Mouse (Mus musculus) natural killer cell, adult 2 months (primary cell): ENCODE results near the gene Cmc2.

ENCODE experiments used
- DNase-seq, 2 experiments: peaks; one replicate each; pipeline ENCODE4 v3.0.0; 2022; ENCODE audit warnings: low spot score in 2 of 2

Gene Cmc2

GRCm38 (mm10) chr8:116848042-116848441 lies 73.2 kb downstream of the Cmc2 start:
- DNase-seq, result no peak

- DNase-seq, result no peak
Observed at GRCm38 (mm10) chr8:116842678-116843077, 78.6 kb downstream of the Cmc2 start.
